Mouse (Mus musculus) megakaryocyte, embryonic 14.5 days (primary cell): ENCODE data around the gene Gcnt3. TPM values are rescaled to one million over a fixed set of nuclear protein-coding genes. Genes with fewer than 3 reads are reported as not detected.

Experiments
- H3K27me3 ChIP-seq: replicated peaks from 2 replicates; pipeline ENCODE3; 2012; ENCODE audit warnings: inconsistent platforms
- H3K36me3 ChIP-seq: replicated peaks from 2 replicates; pipeline ENCODE3; 2012; ENCODE audit warnings: low read length, inconsistent platforms, mixed read lengths
- H3K4me1 ChIP-seq: 2 replicates; pipeline ENCODE4 v1.6.1; 2012; ENCODE audit warnings: inconsistent platforms
- H3K4me3 ChIP-seq: replicated peaks from 2 replicates; pipeline ENCODE3; 2012; ENCODE audit warnings: moderate library complexity, mild to moderate bottlenecking, inconsistent platforms
- H3K9me3 ChIP-seq: 2 replicates; pipeline ENCODE4 v1.6.1; 2012; ENCODE audit warnings: inconsistent platforms
- FLI1 ChIP-seq: IDR thresholded peaks from 2 replicates; pipeline ENCODE4 v1.6.1; 2012; ENCODE audit warnings: low read length, inconsistent platforms, mixed read lengths
- GATA1 ChIP-seq: IDR thresholded peaks from 3 replicates; pipeline ENCODE4 v1.6.1; 2012; ENCODE audit warnings: mixed read lengths, low read length, inconsistent platforms, borderline replicate concordance
- polyA plus RNA-seq: library from polyadenylated mRNA; stranded (reverse); fragments of >175 nt; gene quantifications from 2 replicates; pipeline ENCODE4 v1.2.3, GENCODE M21; 2012; ENCODE audit warnings: low replicate concordance; ENCODE audit not compliant: insufficient read depth

The Gcnt3 gene
- not detected in 2 replicates for polyA plus RNA-seq

DNA sequence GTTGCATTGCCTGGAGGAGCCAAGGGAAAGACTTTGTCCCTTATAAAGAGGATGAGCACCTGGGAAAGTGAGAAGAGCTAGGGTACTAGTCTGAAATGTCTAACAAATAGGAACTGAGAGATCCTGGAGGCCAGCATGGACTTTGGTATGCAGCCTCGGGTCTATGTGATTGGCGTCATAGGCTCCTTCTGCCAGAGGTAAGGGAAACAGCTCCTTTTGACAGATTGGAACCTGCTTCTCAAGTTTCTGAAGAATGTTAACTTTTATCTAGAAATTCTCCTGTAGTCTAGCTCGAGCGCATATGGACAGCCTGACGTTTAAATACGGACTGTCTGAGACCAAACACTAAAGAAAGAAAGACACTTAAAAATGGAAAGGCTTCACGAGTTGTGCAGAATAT lies at the start of gene Gcnt3:
Gene Gcnt3, minus strand, starts transcription at position 101 of the 400 bp plus-strand sequence.
- Histone ChIP-seq H3K4me1 (no peaks in the 10 kb centered on the region), H3K9me3 (peaks cover 7% of the 10 kb centered on the region; the same call in 1 of the 2 replicates), H3K4me3 (no peak within 1 kb of the TSS), H3K27me3 (peaks cover 32% of the 10 kb centered on the region), H3K36me3 (no peaks in the 10 kb centered on the region)
- TF ChIP-seq GATA1 (no peak), FLI1 (no peak)

DNA sequence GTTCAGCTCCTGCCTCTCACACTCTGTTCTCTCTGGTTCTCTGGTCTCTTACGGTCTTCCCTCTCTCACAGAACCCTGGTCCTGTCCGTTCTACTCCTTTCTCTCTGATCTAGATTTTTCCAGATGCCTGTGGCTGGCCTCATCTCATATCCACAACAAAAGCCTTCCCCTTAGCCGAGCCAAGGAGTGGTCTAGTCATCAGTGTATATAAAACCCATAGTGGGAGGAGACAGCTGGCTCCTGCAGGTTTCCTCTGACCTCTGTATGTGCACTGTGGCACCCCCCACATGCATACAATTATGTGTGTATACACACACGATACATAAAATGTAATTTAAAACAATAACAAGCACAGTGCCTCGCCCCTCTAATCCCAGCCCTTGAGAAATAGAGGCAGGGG lies 49.5 kb upstream of the Gcnt3 start:
- peaks cover 8% of the 10 kb centered on the region for H3K27me3 ChIP-seq
- TF ChIP-seq FLI1 (no peak), GATA1 (no peak)
- H3K4me1 ChIP-seq, result no peaks in the 10 kb centered on the region
- H3K4me3 ChIP-seq, result no peak overlapping the region
- peaks cover 9% of the 10 kb centered on the region; the same call in 1 of the 2 replicates for H3K9me3 ChIP-seq
- H3K36me3 ChIP-seq, result no peaks in the 10 kb centered on the region

DNA sequence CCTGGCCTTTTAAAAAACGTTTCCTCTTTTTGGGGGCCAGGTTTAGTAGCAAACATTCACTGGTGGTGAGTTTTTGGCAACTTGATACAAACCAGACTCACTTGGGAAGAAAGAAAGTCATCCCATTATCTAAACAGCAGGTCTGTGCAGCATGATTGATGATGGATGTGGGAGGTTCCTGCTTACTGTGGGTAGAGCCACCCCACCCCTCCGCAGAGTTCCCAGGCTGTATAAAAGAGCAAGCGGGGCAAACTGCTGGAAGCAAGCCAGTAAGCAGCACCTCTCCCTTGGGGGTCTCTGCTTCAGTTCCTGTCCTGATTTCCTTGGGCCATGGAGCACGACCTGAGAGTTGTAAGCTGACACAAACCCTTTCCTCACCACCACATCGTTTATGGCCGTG lies 48.2 kb upstream of the Gcnt3 start:
- Histone ChIP-seq H3K36me3 (no peaks in the 10 kb centered on the region), H3K4me3 (no peak overlapping the region), H3K4me1 (no peaks in the 10 kb centered on the region), H3K9me3 (peaks cover 9% of the 10 kb centered on the region; the same call in 1 of the 2 replicates), H3K27me3 (peaks cover 8% of the 10 kb centered on the region)
- TF ChIP-seq GATA1, result no peak
- TF ChIP-seq FLI1, result no peak

DNA sequence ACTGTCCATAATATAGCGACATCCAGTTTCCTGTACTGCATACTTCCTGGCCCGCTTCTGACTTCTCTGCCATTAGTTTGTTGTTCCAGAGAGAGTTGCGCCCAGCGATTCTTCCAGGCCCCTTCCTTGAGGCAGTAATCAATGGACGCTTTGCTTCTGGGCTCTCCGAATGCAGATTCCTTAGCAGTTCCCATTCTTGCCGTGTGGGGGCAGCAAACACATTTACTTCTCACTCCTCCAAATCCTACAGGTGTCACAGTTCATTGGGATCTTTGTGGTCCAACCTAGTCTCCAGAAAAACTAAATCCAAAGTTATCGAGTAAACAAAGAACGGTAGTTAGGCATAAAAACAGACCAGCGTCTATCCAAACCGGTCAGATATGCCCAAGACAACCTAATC lies 46.2 kb upstream of the Gcnt3 start:
- TF ChIP-seq FLI1 (no peak), GATA1 (no peak)
- peaks cover 9% of the 10 kb centered on the region for H3K27me3 ChIP-seq

DNA sequence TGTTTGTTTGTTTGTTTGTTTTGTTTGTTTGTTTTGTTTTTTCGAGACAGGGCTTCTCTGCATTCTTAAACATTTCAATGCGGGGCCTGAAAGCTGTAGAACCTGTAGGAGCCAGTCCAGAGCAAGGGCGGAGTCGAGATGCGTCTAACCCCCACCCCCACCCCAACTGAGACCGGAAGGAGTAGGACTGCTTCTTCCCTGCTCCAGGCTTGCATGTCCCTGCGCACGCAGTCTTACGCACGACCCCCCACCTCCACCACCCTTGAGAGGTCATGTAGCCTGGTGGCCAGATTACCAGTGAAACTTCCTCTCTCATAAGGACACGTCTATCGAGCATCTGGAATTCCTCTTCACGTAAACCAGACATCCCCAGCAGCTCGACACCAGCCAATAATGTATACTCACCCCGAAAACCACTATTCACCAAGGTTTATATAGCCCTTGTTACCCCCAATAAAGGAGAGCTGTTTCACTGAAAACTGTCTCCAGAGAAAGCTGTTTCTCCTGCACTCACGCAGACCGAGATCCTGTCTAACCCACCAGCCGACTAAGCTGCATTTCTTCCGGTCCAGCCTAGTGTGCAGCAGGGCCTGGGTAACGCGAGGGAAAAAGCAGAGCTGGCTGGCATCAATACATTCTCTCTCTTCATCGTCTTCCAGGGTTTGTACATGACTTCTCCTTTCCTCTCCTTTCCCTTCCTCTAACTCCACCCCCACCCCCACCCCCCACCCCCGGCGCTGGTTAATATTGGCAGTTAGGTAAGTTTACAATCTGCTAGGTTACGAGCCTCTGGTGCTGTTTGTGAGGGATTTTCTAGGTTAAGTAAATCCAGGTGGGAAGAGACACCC lies 44.7 kb upstream of the Gcnt3 start:
- TF ChIP-seq FLI1 (no peak), GATA1 (no peak)
- Histone ChIP-seq H3K4me1 (peaks cover 3% of the 10 kb centered on the region; the same call in 1 of the 2 replicates), H3K27me3 (peaks cover 14% of the 10 kb centered on the region), H3K4me3 (no peak overlapping the region), H3K9me3 (peaks cover 9% of the 10 kb centered on the region; the same call in 1 of the 2 replicates), H3K36me3 (no peaks in the 10 kb centered on the region)

More for the DNA sequence above, 46.2 kb upstream of the Gcnt3 start:
- peaks cover 3% of the 10 kb centered on the region; the same call in 1 of the 2 replicates for H3K4me1 ChIP-seq
- no peaks in the 10 kb centered on the region for H3K36me3 ChIP-seq
- H3K4me3 ChIP-seq, result no peak overlapping the region
- H3K9me3 ChIP-seq, result peaks cover 9% of the 10 kb centered on the region; the same call in 1 of the 2 replicates

DNA sequence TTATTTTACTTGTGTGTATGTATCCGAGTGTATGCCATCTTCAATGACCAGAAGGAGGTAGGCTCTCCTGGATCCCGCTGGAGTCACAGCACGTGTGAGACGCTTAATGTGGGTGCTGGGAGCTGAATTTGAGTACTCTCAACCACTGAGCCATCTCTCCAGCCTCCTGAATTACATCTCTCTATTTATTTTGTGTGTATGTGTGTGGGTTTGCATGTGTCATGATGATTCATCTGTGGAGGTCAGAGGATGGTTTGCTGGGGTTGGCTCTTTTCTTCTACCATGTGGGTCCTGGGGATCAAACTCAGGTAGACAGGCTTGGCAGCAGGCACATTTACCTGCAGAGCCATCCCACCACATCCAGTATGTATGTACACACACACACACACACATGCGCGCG lies 43.9 kb upstream of the Gcnt3 start:
- Histone ChIP-seq H3K9me3 (peaks cover 9% of the 10 kb centered on the region; the same call in 1 of the 2 replicates), H3K27me3 (peaks cover 19% of the 10 kb centered on the region), H3K4me1 (peaks cover 3% of the 10 kb centered on the region; the same call in 1 of the 2 replicates), H3K36me3 (no peaks in the 10 kb centered on the region), H3K4me3 (no peak overlapping the region)
- TF ChIP-seq FLI1, result no peak
- TF ChIP-seq GATA1, result no peak

DNA sequence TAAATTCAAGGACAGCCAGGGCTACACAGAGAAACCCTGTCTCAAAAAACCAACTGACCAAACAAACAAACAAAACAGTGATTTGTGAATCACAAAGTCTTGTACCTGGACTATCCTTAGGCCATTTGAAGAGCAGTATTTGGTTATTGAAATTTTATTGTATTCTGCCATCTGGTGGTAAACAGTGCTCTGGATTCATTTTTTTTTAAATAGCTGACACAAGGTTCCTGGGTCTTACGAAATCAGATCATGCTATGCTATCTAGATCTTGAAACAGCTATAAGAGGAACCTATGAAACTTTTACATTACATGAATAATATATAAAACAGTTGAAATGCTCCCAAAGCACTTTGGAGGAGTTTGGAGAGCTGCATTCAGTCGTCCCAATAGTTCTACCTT lies 43.1 kb upstream of the Gcnt3 start:
- Histone ChIP-seq H3K27me3 (peaks cover 23% of the 10 kb centered on the region), H3K36me3 (no peaks in the 10 kb centered on the region), H3K9me3 (peaks cover 8% of the 10 kb centered on the region; the same call in 1 of the 2 replicates), H3K4me1 (peaks cover 3% of the 10 kb centered on the region; the same call in 1 of the 2 replicates), H3K4me3 (no peak overlapping the region)
- no peak for TF ChIP-seq GATA1
- no peak for TF ChIP-seq FLI1

DNA sequence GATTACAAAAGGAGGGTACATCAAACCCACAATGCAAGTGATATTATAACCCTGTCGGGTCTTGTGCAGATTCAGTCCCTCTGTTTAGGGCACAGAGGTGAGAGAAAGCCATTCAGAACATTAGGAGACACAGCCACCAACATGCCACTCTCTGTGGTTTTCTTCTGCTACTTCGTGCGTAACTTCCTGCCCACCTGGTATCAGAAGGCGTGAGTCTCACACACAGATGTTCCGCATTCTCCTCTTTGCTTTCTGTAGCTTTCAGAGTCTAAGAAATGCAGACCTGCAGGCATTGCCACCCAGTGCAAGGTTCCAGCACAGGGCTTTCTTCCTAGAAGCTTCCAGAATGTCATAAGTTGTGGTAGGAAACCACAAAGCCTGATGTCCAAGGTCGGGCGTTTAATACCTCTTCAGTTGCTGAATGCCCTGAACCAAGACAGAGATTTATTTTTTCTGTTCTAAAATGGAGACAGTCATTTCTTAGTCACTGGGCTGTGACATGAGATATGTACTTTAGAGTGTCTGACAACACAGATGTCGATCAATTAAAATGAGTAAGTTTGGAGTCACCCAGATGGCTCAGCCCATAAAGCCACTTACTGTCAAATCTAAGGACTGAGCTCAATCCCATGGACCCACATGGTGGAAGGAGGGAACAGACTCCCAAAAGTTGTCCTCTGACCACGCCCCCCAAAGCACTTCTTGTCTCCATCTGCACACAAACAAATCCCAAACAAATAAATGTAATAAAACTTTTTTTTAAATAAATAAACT lies 42.3 kb upstream of the Gcnt3 start:
- Histone ChIP-seq H3K36me3 (no peaks in the 10 kb centered on the region), H3K27me3 (peaks cover 26% of the 10 kb centered on the region), H3K4me3 (no peak overlapping the region), H3K4me1 (peaks cover 3% of the 10 kb centered on the region; the same call in 1 of the 2 replicates), H3K9me3 (peaks cover 15% of the 10 kb centered on the region)
- TF ChIP-seq FLI1 (no peak), GATA1 (no peak)

DNA sequence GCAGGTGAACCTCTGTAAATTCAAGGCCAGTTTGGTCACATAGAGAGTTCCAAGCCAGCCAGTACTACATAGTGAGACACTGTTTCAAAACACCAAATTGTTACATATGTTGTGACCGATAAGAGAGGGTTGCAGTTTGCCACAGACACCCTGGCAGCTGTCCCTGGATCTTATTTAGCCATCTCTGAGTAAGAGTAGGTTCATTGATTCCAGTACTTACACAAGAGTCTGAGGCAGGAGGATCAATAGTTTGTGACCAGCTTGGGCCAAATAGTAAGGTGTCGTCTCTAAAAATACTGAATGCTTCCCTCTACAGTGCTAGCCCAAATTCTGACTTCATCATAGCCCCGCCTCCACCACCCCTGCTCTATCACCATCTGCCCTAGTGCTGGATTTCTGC lies 40.1 kb upstream of the Gcnt3 start:
- H3K9me3 ChIP-seq, result peaks cover 11% of the 10 kb centered on the region
- H3K27me3 ChIP-seq, result peaks cover 33% of the 10 kb centered on the region
- no peaks in the 10 kb centered on the region for H3K36me3 ChIP-seq
- no peak for TF ChIP-seq GATA1
- TF ChIP-seq FLI1, result no peak
- H3K4me1 ChIP-seq, result peaks cover 3% of the 10 kb centered on the region; the same call in 1 of the 2 replicates
- H3K4me3 ChIP-seq, result no peak overlapping the region

DNA sequence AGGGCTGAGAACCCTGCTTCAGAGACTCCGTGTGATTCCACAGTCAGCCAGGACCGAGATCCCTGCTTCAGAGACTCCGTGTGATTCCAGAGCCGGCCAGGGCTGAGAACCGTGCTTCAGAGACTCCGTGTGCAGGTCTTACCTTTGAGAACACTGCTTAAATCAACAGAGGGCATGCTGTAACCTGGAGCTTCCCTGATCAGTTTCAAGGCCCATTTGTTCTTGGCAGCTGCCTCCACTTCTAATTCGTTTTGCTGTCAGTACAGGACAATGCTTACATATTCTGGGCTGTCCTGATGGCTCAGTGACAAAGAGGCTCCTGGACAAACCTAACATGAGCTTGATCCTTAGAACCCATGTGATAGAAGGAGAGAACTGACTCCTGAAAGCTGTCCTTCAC lies 39.3 kb upstream of the Gcnt3 start:
- TF ChIP-seq FLI1, result no peak
- TF ChIP-seq GATA1, result no peak
- peaks cover 9% of the 10 kb centered on the region for H3K4me1 ChIP-seq
- H3K27me3 ChIP-seq, result peaks cover 39% of the 10 kb centered on the region
- H3K36me3 ChIP-seq, result no peaks in the 10 kb centered on the region
- peaks cover 11% of the 10 kb centered on the region for H3K9me3 ChIP-seq
- H3K4me3 ChIP-seq, result no peak overlapping the region
